Mouse (Mus musculus) lung, postnatal 0 days (tissue): ENCODE data around the gene Smim15.

ENCODE experiments used
- CTCF ChIP-seq: IDR thresholded peaks from 2 replicates; pipeline ENCODE4 v1.5.1; 2016; ENCODE audit warnings: antibody characterized with exemption, mild to moderate bottlenecking
- EP300 ChIP-seq: IDR thresholded peaks from 2 replicates; pipeline ENCODE4 v1.6.1; 2016; ENCODE audit warnings: antibody characterized with exemption, mild to moderate bottlenecking, control low read depth

DNA sequence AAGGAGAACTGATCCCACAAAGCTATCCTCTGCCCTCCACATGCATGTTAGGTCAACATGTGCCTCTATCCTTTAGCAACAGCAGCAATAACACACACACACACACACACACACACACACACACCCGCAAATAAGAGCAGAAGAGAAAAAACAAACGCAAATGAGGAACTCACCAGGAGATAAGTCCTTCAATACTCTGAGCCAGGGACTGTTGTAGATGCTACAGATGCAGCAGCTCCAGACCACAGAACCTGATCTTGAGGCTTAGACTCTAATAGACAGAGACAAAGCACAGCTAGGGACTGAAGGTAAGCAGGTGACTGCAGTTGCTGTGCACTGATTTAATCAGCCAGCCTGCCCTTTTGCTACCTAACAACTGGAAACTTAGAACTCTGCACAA, 21.8 kb downstream of the Smim15 start:
- TF ChIP-seq CTCF = no peak
- no peak for TF ChIP-seq EP300
